ENCODE assay signal across 24 mouse cellular contexts in the genomic region with DNA sequence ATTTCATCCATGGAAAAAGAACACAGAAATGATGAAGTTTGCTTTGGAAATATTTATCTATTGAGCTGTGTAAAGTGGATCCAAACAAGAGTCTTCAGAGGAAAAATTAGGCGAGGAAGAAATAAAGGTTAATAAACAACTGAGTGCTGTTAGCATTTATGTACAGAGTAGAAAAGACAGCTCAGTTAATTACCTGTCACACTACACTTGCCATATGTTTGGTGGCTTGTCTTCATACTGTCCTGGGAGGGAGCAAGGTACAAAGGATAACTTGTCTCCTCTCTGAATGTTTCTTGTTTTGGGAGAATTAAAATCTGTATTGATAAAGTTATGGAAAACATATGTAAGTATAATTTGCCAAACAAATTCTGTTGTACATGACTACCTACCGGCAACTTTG. TPM values are rescaled to one million over a fixed set of nuclear protein-coding genes. Genes with fewer than 3 reads are reported as not detected.
"Had no signal": no experiment of that assay in that cellular context is flagged by ENCODE, and none has a peak within 500 bp of the region (broad histone marks: within the 10 kb centered on the region; RNA-seq: fewer than 3 reads in every experiment).

No protein-coding gene starts in this region.

- H3K9me3 ChIP-seq: neural tube, embryonic 13.5 days; neural tube, embryonic 15.5 days; stomach, embryonic 15.5 days had no signal

- H3K4me2 ChIP-seq: neural tube, embryonic 13.5 days; neural tube, embryonic 15.5 days; stomach, embryonic 15.5 days had no signal

- H3K9ac ChIP-seq: neural tube, embryonic 13.5 days; neural tube, embryonic 15.5 days; stomach, embryonic 15.5 days had no signal

- H3K4me3 ChIP-seq: neural tube, embryonic 13.5 days; neural tube, embryonic 15.5 days; stomach, embryonic 15.5 days had no signal

- H3K27ac ChIP-seq: neural tube, embryonic 13.5 days; neural tube, embryonic 15.5 days; stomach, embryonic 15.5 days; stomach, postnatal 0 days had no signal

- H3K36me3 ChIP-seq: neural tube, embryonic 13.5 days; neural tube, embryonic 15.5 days; stomach, embryonic 15.5 days had no signal

- H3K4me1 ChIP-seq: neural tube, embryonic 13.5 days; neural tube, embryonic 15.5 days; stomach, embryonic 15.5 days had no signal

- H3K27me3 ChIP-seq: neural tube, embryonic 13.5 days; neural tube, embryonic 15.5 days; stomach, embryonic 15.5 days had no signal

- DNase-seq: retina, postnatal 1 day; right cerebral cortex, adult 18-20 months; right cerebral cortex, postnatal 14 days; right cerebral cortex, postnatal 25 days; right cerebral cortex, postnatal 4 days; spleen, adult 18-20 months; thymus, adult 18-20 months; thymus, adult 2 months; thymus, postnatal 14 days; thymus, postnatal 25 days; thymus, postnatal 36 days; thymus, postnatal 4 days had no signal

RNA-seq across cellular contexts. Expression of a gene that starts 40.6 kb away (rescaled TPM):
- polyA plus RNA-seq: small intestine, adult 2 months; spleen, adult 2 months; thymus, adult 2 months; thymus, postnatal 0 days had no signal

RNA-seq across cellular contexts. Expression of a gene that starts 58.1 kb away (rescaled TPM):
- polyA plus RNA-seq: neural tube, embryonic 13.5 days; neural tube, embryonic 14.5 days; neural tube, embryonic 15.5 days; small intestine, adult 2 months; spleen, adult 2 months; stomach, embryonic 14.5 days; stomach, embryonic 15.5 days; stomach, embryonic 16.5 days; stomach, postnatal 0 days; testis, adult 2 months; thymus, adult 2 months; thymus, postnatal 0 days; urinary bladder, adult 2 months had no signal
